Mouse (Mus musculus) ovary, postnatal 14 days (tissue): ENCODE results near the gene Fuz.
A peak's percentile ranks its signal among the peaks of the same experiment; 100 is the strongest.

Experiments
- DNase-seq: peaks from one replicate; pipeline ENCODE4 v3.0.0; 2022; ENCODE audit warnings: low spot score

The Fuz gene

DNA sequence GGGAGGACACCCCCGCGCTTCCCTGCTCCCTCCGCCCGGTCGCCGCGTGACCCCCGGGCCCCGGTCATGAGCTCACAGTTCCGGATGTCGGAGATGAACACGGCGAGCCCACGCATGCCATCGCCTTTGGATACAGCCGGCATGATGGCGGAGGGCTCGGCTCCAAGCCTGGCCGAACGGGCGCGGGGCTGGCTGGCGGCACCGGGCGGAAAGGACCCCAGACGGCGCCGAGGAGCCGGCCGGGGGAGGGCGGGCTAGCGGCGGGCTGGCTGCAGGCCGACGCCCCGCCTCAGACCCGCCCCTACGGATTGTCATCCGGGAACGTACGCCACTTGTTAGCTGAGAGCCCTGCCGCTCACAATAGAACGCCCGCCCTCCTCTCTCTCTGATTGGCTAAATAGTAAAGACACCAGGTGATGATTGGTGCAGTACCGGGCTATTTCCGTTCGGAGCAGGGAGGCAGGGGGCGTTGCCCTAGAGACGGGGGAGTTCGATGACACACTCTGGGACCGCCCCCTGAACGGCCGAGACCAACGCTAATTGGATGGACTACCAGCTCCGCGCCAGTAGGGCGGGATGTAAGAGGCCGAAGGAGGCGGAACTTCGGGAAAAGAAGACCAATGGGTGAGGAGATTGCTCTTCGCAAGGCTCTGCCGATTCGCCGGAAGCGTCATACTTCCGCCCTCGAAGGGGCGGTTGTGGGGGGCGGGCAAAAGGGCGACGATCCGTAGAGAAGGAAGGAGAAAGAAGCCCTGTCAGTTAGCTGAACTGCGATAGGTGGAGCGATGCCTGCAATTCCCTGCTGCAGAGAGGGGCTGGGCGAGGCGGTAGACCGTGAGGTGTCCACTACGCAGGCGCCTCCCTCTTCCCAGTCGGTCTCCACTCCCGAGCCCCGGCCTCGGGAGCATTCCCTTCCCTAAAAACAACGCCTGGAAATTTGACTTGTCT lies 33.6 kb downstream of the Fuz start, which contains the start of gene Ap2a1:
Ap2a1 (minus strand) TSS at position 293 of the 948 bp plus-strand sequence.
- DNase-seq = peak; percentile 97

DNA sequence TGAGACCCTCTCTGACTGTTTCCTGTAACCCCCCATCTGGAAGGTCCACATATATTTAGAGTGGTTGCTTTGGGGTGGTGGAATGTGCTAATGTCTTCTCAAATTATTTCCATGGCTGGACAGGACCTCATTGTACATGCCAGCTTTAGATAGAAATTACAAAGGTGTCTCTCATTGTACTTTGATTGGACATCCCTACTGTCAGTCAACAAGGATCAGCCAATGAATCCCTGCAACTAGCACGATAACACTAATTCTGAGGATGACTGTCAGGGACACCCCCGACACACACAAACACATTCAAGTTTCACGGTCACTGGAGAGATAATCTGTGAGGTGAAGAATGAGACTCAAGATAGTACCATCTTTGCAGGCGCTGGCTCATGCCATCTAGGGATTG lies 42.8 kb downstream of the Fuz start:
- DNase-seq = no peak

DNA sequence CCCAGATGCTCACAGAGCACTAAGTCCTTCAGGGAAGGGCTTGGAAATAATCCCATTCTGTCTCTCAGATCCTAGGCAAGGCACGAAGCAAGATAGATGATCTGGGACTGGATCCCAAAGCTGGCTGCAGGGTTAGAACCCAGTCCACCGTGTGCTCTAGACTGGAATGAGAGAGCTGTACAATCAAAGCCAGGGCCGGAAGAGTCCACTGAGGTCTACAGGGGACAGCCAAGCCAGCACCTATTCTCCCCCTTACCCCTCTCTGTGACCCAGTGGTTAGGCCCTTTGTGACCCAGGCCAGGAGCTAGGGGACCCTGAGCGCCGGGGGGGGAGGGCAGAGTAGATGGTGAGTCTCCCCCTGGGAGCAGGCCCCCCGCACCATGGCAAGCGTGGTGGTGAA lies 47.0 kb downstream of the Fuz start, which contains the start of gene Tsks:
Tsks (plus strand) TSS at position 301 of the 400 bp plus-strand sequence.
- no peak for DNase-seq

DNA sequence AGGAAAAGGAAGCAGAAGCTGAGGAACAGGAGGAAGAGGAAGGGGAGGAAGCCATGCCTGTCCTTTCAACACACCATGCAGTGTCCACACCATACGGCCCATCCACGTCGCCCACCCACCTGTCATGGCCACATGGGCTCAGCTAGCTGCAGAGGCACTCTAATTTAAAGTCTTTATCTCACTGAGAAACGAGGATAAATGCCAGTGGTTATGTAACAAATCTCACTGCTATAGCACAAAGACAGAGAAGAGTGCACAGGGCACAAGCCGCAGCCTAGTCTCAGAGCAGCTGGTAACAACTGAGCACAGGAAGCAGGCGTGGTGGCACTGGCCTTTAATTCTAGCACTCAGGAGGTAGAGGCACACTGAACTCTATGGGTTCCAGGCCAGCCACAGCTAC lies 54.0 kb downstream of the Fuz start:
- no peak for DNase-seq

DNA sequence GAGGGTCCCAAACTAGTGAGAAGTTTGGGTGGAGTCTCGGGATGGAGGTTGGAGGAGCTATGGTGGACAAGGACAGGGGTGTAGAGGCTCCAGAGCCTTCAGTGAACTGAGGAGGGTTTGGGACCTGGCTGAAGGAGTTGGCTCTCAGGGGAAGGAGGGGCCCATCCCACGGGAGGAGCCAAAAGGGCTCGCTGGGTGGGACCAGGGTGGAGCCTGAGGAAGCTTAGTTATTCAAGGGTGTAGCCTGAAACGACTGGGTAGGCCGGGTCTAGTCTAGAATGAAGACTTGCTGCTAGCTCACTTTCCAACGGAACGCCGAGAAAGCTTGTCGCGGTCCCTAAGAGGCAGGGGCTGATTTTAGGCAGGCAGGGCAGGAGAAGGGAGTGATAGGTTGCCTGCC lies 56.1 kb downstream of the Fuz start:
- DNase-seq = no peak
